Mouse (Mus musculus) skeletal muscle tissue, adult 2 months (tissue): ENCODE results near the gene Olfr474.
"Not testable (repeated sequence)": the region's sequence is repeated elsewhere in the genome, so short reads cannot be mapped to it uniquely, and the experiment has no call there.

Experiments used
- DNase-seq: peaks from one replicate; pipeline ENCODE4 v3.0.0-alpha.2; 2012; ENCODE audit warnings: low read depth, low spot score

Olfr474 gene

GRCm38 (mm10) chr7:107954343-107954742, at the start of gene Olfr474:
TSS of gene Olfr474 (plus strand) at chr7:107954643.
- no peak for DNase-seq

GRCm38 (mm10) chr7:107930146-107930545, 24.3 kb upstream of the Olfr474 start, which contains the start of gene Olfr473:
TSS of gene Olfr473 (plus strand) at chr7:107930446.
- no peak for DNase-seq

- not testable (repeated sequence) for DNase-seq
Measured at GRCm38 (mm10) chr7:107952539-107952938, 1.9 kb upstream of the Olfr474 start.

- DNase-seq = no peak
Measured at GRCm38 (mm10) chr7:107964503-107964902, 10.1 kb downstream of the Olfr474 start, which contains the start of gene Olfr476. TSS of gene Olfr476 (plus strand) at chr7:107964803.

GRCm38 (mm10) chr7:107986393-107986792, 31.9 kb downstream of the Olfr474 start, which contains the start of gene Olfr477:
TSS of gene Olfr477 (plus strand) at chr7:107986693.
- DNase-seq = no peak
